Mouse (Mus musculus): ENCODE measurements around the gene Ypel5. TPM values are rescaled to one million over a fixed set of nuclear protein-coding genes. Genes with fewer than 3 reads are reported as not detected.

Ypel5 gene
- polyA plus RNA-seq, 1 experiment from 2014 or later: 96.8 TPM

GRCm38 (mm10) chr17:72863226-72863625 lies 27.0 kb downstream of the Ypel5 start:
- Histone ChIP-seq H3K9ac (ENCODE audit: low read depth, low read length) (no peak overlapping the region), H3K4me3 (ENCODE audit: low read depth, low read length) (no peak overlapping the region), H3K4me1 (replicated peaks; ENCODE audit: control insufficient read depth, insufficient read depth, low read length) (no peaks in the 10 kb centered on the region), H3K4me2 (replicated peaks; ENCODE audit: low read depth) (no peak overlapping the region), H3K27ac (ENCODE audit: low read depth, low read length) (no peak overlapping the region), H3K36me3 (ENCODE audit: control insufficient read depth, insufficient read depth) (no peaks in the 10 kb centered on the region), H3K27me3 (replicated peaks; ENCODE audit: control insufficient read depth, insufficient read depth, low read length) (no peaks in the 10 kb centered on the region), H3K9me3 (ENCODE audit: control insufficient read depth) (no peaks in the 10 kb centered on the region)
- ATAC-seq: no peak
- 0 out of 2 replicates have a peak, but pooled peaks have one; percentile 21 for TF ChIP-seq CTCF (IDR thresholded peaks at IDR 0.05; ENCODE audit: low read depth)
- 72% methylated on average over 10 of the region's 10 CpGs for WGBS

- TF ChIP-seq CTCF (IDR thresholded peaks at IDR 0.05; ENCODE audit: low read depth): no peak
- no peak overlapping the region for H3K9ac ChIP-seq (ENCODE audit: low read depth, low read length)
- ATAC-seq: no peak
These were observed 30.5 kb downstream of the Ypel5 start for GRCm38 (mm10) chr17:72866624-72867245.

GRCm38 (mm10) chr17:72868181-72868580 lies 31.9 kb downstream of the Ypel5 start:
- Histone ChIP-seq H3K27me3 (replicated peaks; ENCODE audit: control insufficient read depth, insufficient read depth, low read length) (no peaks in the 10 kb centered on the region), H3K4me3 (ENCODE audit: low read depth, low read length) (no peak overlapping the region), H3K4me2 (replicated peaks; ENCODE audit: low read depth) (no peak overlapping the region), H3K4me1 (replicated peaks; ENCODE audit: control insufficient read depth, insufficient read depth, low read length) (no peaks in the 10 kb centered on the region), H3K27ac (ENCODE audit: low read depth, low read length) (no peak overlapping the region), H3K9ac (ENCODE audit: low read depth, low read length) (no peak overlapping the region), H3K36me3 (ENCODE audit: control insufficient read depth, insufficient read depth) (no peaks in the 10 kb centered on the region), H3K9me3 (ENCODE audit: control insufficient read depth) (0 out of 2 replicates have a peak, but pooled peaks cover 4% of the 10 kb centered on the region)
- 89% methylated on average over 2 of the region's 2 CpGs for WGBS
- no peak for ATAC-seq
- no peak for TF ChIP-seq CTCF (IDR thresholded peaks at IDR 0.05; ENCODE audit: low read depth)

More at GRCm38 (mm10) chr17:72866624-72867245, 30.5 kb downstream of the Ypel5 start:
- Histone ChIP-seq H3K4me1 (replicated peaks; ENCODE audit: control insufficient read depth, insufficient read depth, low read length) (no peaks in the 10 kb centered on the region), H3K4me3 (ENCODE audit: low read depth, low read length) (no peak overlapping the region), H3K27ac (ENCODE audit: low read depth, low read length) (no peak overlapping the region), H3K36me3 (ENCODE audit: control insufficient read depth, insufficient read depth) (no peaks in the 10 kb centered on the region), H3K27me3 (replicated peaks; ENCODE audit: control insufficient read depth, insufficient read depth, low read length) (no peaks in the 10 kb centered on the region), H3K9me3 (ENCODE audit: control insufficient read depth) (0 out of 2 replicates have a peak, but pooled peaks cover 4% of the 10 kb centered on the region), H3K4me2 (replicated peaks; ENCODE audit: low read depth) (no peak overlapping the region)
- 87% methylated on average over 3 of the region's 3 CpGs for WGBS

GRCm38 (mm10) chr17:72878979-72879378 lies 42.7 kb downstream of the Ypel5 start:
- Histone ChIP-seq H3K4me2 (replicated peaks; ENCODE audit: low read depth) (no peak overlapping the region), H3K4me3 (ENCODE audit: low read depth, low read length) (no peak overlapping the region), H3K27ac (ENCODE audit: low read depth, low read length) (no peak overlapping the region), H3K27me3 (replicated peaks; ENCODE audit: control insufficient read depth, insufficient read depth, low read length) (no peaks in the 10 kb centered on the region), H3K36me3 (ENCODE audit: control insufficient read depth, insufficient read depth) (no peaks in the 10 kb centered on the region), H3K9me3 (ENCODE audit: control insufficient read depth) (no peaks in the 10 kb centered on the region), H3K9ac (ENCODE audit: low read depth, low read length) (no peak overlapping the region), H3K4me1 (replicated peaks; ENCODE audit: control insufficient read depth, insufficient read depth, low read length) (no peaks in the 10 kb centered on the region)
- no peak for ATAC-seq
- WGBS: 88% methylated on average over 9 of the region's 9 CpGs
- TF ChIP-seq CTCF (IDR thresholded peaks at IDR 0.05; ENCODE audit: low read depth): no peak

GRCm38 (mm10) chr17:72880156-72880555 lies 43.9 kb downstream of the Ypel5 start:
- H3K9me3 ChIP-seq (ENCODE audit: control insufficient read depth): no peaks in the 10 kb centered on the region
- no peak overlapping the region for H3K4me3 ChIP-seq (ENCODE audit: low read depth, low read length)
- no peaks in the 10 kb centered on the region for H3K4me1 ChIP-seq (replicated peaks; ENCODE audit: control insufficient read depth, insufficient read depth, low read length)
- ATAC-seq: no peak
- no peaks in the 10 kb centered on the region for H3K27me3 ChIP-seq (replicated peaks; ENCODE audit: control insufficient read depth, insufficient read depth, low read length)
- no peak overlapping the region for H3K4me2 ChIP-seq (replicated peaks; ENCODE audit: low read depth)
- TF ChIP-seq CTCF (IDR thresholded peaks at IDR 0.05; ENCODE audit: low read depth): no peak
- no peaks in the 10 kb centered on the region for H3K36me3 ChIP-seq (ENCODE audit: control insufficient read depth, insufficient read depth)
- no peak overlapping the region for H3K9ac ChIP-seq (ENCODE audit: low read depth, low read length)
- 57% methylated on average over 3 of the region's 3 CpGs for WGBS
- no peak overlapping the region for H3K27ac ChIP-seq (ENCODE audit: low read depth, low read length)

- TF ChIP-seq CTCF (IDR thresholded peaks at IDR 0.05; ENCODE audit: low read depth): no peak
- ATAC-seq: no peak
These were observed 44.8 kb downstream of the Ypel5 start for GRCm38 (mm10) chr17:72881051-72881450.

More at GRCm38 (mm10) chr17:72881051-72881450, 44.8 kb downstream of the Ypel5 start:
- Histone ChIP-seq H3K4me3 (ENCODE audit: low read depth, low read length) (no peak overlapping the region), H3K36me3 (ENCODE audit: control insufficient read depth, insufficient read depth) (no peaks in the 10 kb centered on the region), H3K4me1 (replicated peaks; ENCODE audit: control insufficient read depth, insufficient read depth, low read length) (no peaks in the 10 kb centered on the region), H3K9me3 (ENCODE audit: control insufficient read depth) (no peaks in the 10 kb centered on the region), H3K27me3 (replicated peaks; ENCODE audit: control insufficient read depth, insufficient read depth, low read length) (no peaks in the 10 kb centered on the region), H3K27ac (ENCODE audit: low read depth, low read length) (no peak overlapping the region), H3K9ac (ENCODE audit: low read depth, low read length) (no peak overlapping the region), H3K4me2 (replicated peaks; ENCODE audit: low read depth) (no peak overlapping the region)
- 81% methylated on average over 3 of the region's 3 CpGs for WGBS
